Mouse (Mus musculus): ENCODE results near the gene Dhrs1.

Dhrs1 gene

DNA sequence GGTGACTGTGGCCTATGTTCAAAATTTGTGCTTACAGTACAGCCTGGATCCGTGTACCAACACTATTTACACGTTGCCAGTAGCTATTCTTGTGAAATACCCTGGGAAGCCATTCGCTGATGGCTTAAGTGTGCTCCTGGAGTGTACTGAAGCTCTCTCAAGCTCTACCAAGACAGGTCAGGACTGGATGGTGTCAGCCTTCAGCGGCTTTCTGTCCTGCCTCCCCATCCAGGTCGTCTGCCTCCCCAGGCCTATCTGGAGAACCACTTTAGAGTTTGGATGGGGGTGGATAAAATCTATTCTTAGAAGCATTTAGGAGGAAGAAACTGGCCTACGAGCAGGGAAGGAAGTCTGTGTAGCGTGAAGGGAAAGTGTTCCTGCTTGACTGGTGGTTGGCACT is 17.7 kb upstream of the Dhrs1 start:
- DNase-seq (ENCODE audit: extremely low spot score, low spot score) = no peak

DNA sequence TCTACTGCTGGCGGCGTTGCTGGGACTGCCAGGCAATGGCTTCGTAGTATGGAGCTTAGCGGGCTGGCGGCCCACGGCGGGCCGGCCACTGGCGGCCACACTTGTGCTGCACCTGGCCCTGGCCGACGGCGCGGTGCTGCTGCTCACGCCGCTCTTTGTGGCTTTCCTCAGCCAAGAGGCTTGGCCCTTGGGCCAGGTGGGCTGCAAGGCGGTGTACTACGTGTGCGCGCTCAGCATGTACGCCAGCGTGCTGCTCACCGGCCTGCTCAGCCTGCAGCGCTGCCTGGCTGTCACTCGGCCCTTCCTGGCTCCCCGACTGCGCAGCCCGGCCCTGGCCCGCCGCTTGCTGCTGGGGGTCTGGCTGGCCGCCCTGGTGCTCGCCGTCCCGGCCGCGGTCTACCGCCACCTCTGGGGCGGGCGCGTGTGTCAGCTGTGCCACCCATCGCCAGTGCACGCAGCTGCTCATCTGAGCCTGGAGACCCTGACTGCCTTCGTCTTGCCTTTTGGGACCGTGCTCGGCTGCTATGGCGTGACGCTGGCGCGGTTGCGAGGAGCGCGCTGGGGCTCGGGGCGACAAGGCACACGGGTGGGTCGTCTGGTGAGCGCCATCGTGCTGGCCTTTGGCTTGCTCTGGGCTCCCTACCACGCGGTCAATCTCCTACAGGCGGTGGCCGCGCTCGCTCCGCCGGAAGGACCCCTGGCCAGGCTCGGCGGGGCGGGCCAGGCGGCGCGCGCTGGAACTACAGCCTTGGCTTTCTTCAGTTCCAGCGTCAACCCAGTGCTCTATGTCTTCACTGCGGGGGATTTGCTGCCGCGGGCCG is 16.7 kb upstream of the Dhrs1 start:
- peak; percentile 82 for DNase-seq (ENCODE audit: extremely low spot score, low spot score)

DNA sequence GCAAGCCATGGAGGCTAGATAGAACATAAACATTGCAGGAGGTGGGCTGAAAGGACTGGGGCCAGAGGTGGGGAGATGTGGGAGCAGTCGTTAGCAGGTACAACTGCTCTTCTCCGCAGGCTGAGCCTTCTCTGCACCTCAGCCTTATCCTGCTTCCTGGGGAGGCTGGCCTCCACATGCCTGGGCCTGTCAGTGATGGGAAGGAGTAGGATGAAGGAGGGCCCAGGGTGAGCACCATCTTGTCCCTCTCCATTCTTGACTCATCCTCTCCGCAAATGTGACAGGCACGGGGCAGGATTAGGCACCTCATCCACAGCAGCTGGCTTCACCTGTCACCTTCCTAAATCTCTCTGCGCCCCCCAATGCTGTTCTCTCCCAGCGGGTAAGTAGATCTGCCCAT is 15.7 kb upstream of the Dhrs1 start, which contains the start of gene Ltb4r2:
TSS of gene Ltb4r2 (plus strand) at position 266 of the 400 bp plus-strand sequence.
- DNase-seq (ENCODE audit: extremely low spot score, low spot score) = no peak

DNA sequence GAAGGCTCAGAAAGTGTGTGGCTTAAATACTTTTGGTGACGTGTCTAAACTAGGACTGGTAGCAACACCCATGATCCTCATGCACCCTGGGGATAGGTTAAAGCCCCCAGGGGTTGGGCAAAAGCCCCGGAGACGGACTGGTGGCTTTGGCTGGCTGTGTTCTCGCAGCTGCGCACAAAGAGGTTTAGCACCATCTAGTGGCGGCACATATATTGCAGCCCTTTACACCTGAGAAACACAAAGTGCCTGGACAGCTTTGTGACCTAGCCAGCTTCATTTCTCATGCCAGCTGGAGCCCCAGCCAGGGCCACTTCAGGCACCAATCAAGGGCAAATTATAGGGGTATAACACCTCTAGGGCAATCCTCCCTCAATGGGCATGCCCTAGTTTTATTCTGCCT is 14.7 kb upstream of the Dhrs1 start:
- DNase-seq (ENCODE audit: extremely low spot score, low spot score) = peak; percentile 90

DNA sequence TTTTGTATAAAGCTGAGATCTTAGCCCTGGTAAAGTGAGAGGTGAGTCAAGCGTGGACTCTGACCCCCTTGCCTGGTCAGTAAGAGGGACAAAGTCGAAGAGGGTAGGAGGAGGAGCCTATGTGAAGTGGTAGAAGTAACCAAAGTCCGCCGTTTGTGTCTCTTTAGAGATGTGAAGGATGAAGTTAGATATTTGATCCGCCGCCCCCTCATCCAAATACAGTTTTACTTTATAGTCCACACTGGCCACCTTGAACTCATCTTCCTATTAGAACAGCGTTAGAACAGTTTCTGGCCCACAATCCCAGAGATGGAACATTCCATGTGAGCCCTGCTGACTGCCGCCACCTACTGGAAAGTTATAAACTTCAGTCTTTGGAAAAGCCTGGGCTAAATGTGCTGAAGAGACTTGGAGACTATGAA is 12.9 kb upstream of the Dhrs1 start, which contains the start of gene Cideb:
TSS of gene Cideb (minus strand) at position 96 of the 422 bp plus-strand sequence.
- DNase-seq (ENCODE audit: extremely low spot score, low spot score) = peak; percentile 27

DNA sequence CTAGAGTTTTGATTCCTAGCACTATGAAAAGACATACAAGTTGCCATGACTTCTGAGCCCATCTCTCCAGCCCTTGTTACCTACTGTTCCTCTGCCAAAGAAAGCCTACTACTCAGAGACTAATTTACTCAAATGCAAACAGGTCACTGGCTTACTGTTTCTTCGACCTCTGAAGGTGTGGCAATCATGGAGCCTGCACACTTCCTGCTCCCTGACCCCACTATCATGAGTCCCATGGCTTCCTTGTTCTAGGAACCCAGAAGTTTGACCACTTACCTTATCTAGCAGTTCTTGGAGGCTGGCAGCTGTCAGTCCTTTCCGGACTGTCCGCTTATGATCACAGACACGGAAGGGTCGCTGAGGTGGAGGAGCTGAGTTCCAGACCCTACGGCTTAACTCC is 12.1 kb upstream of the Dhrs1 start:
- no peak for DNase-seq (ENCODE audit: extremely low spot score, low spot score)

DNA sequence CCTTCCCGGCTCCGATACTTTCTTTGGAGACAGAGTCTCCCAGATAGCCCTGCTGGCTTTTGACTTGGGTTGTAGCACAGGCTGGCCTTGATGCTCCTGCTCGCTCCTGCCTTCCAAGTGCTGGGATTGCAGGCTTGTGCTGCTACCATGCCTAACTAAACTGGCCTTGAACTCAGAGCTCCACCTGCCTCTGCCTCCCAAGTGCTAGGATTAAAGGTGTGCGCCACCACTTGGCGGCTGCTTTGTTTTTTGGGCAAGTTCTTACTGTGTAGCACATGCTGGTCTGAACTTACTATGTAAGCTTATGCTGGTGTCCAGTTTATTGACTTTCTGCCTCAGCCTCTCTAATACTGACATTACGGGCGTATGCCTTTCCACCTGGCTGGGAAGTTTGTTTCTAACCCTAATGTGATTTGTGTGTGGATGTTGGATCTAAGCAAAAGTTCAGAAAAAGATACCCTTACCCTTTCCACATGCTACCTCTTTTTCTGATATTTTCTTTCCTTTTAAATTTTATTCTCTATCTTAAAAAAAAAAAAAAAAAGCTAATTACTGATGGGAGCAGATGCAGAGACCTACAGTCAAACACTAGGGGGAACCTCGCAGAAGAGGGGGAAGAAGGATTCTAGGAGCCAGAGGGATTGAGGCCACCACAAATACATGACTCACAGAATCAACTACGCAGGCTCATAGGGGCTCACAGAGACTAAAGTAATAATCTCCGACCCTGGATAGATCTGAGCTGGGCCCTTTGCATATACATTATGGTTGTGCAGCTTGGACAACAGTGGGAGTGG is 1.8 kb upstream of the Dhrs1 start:
- DNase-seq (ENCODE audit: extremely low spot score, low spot score) = no peak

DNA sequence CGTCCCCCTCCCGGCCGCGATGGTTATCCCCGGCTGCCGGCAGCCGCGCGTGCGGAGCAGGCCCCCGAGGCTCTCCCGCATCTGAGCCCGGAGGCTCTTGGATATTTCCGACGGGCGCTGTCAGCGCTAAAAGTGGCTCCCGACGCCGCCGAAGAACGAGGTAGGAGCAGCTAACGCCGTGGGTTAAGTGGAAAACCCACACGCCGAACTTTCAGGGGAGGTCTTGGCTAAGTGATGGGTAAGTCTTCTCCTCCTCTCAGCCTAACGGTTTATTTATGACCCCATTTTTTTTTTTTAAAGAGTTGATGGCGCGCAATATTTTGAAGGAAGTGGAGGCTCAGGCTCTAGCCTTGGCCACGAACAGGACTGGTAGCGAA is 359 bp upstream of the Dhrs1 start:
- no peak for DNase-seq (ENCODE audit: extremely low spot score, low spot score)

DNA sequence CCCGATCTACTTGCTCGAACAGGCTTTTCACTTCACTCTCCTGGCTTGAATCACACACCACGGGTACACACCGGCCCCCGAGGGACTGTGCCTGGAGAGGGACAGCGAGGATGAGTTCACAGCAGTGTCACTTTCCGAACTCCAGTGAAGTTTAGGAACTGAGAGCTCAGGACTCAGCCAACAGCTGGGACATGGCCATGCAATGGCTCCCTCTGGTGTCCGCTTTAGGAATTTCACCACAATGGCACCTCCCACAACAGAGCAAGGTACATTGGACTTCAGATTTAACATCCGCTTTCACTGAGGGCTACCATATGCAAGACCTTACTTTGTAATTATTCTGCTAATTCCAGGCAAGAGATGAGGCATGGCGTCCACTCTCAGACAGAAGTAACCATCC is 1.8 kb downstream of the Dhrs1 start:
- DNase-seq (ENCODE audit: extremely low spot score, low spot score) = peak; percentile 92

DNA sequence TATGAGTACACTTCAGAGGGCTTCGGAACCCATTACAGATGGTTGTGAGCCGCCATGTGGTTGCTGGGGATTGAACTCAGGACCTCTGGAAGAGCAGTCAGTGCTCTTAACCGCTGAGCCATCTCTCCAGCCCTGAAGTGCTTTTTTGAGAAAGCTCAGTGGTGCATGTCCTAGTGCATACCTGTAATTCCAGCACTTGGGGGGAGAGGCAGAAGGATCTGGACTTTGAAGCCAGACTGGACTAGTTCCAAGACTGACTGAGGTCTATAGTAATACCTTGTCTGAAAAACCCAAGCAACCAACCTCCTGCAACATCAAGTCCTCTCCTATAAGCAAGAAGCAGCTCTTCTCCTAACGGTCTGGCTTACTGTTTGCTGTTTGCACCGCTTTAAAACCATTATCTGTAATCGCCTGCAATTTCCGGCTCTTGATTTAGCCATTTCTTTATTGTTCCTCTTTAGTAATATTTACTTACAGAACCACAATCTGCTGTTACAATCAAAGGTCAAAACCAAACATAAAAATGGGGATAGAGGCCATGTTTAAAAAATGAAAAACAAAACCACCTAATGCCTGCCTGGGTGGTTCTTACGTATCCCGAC is 8.3 kb downstream of the Dhrs1 start:
- DNase-seq (ENCODE audit: extremely low spot score, low spot score) = no peak

DNA sequence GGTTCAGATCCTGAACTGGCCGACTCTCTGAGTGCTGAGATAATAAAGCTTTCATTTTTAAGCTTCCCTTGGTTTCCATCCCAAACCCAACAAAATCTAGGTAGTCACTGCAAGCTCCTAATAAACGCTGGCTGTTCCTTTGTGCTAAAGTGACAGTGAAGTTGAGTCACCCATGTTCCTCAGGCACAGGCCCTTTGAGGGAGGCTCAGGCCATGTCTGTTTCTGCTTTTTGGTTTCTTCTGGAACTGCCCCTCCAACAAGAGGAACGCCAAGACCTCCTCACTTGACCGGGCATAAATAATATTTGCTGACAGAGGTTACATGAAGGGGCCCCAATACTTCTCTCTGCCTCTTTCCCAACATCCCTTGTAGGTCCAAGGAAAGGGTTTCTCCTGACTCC is 9.7 kb downstream of the Dhrs1 start:
- no peak for DNase-seq (ENCODE audit: extremely low spot score, low spot score)

DNA sequence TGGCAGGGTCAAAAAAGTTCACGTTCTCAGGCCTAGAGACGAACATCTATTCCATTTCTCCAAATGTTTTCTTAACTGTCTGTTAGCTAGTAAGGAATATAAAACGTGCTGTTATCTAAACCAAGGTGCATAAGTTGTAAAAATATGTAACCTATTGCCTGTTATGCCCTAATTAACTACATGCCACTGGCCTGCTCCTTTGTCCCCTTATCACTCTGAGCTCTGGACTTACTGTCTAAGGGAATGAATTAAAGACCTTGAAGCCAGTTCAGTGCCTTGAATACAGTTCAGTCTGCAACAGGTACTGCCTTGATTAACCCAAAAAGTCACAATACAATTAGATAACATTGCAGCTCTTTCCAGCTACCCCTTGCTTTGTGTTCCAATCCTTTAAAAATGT is 10.2 kb downstream of the Dhrs1 start:
- no peak for DNase-seq (ENCODE audit: extremely low spot score, low spot score)

DNA sequence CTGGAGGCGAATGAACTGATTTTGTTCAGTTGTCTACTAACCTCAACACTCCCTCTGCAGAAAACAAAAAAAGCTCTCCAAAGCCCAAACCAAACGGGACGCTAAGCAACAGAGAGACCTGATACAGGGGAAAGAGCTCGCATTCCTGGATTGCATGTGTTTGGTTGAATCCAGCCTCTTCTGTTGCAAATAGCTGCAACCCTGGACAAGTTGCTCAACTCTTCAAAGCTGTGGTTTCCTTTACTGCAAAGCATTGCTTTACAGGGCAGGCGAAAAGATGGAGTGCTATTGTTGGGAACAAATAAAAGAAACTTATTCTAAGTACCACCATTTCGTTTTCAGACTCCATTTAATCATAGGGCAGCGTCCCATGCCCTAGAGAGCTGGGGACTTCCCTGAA is 10.6 kb downstream of the Dhrs1 start:
- no peak for DNase-seq (ENCODE audit: extremely low spot score, low spot score)

DNA sequence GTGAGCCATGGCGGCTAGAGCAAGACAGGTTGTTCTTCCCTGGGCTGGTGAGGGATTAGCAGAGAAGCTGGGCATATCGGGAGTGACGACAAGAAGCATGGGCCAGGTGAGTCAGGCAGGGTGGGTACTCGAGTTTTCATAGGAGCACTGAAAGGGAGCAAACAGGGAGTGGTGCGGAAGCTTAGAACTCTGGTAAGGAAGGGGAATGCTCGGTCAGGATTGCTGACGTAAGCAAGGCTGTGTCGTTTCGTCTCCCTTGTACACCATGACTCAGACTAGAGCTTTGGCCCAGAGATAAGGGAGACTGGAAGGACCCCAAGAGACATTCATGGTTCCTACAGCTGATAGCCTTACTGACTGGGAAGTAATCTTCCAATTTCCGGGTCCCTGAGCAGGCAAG is 11.6 kb downstream of the Dhrs1 start:
- DNase-seq (ENCODE audit: extremely low spot score, low spot score) = no peak

DNA sequence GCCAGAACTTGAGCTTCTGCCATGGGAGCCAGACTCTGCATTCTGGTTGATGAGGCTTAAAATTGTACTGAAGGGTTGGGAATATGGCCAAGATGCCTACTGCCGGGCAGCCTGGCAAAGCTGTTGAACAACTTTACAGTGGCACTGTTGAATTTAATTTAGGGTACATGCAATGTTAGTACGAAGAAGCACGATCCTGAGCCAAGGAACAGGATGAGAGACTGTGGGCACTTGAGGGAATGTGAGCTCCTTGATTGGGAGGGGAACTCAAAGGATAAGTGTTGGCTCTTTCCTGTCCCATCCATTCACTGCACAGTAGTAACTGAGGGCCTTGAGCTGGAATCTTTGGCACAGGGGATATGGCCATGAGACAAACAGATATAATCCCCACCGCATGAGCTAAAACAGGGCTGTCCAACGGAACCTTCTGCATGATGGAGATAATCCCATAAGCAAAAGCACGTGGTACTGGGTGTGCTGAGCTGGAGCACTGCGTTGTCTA is 14.9 kb downstream of the Dhrs1 start:
- DNase-seq (ENCODE audit: extremely low spot score, low spot score) = no peak

DNA sequence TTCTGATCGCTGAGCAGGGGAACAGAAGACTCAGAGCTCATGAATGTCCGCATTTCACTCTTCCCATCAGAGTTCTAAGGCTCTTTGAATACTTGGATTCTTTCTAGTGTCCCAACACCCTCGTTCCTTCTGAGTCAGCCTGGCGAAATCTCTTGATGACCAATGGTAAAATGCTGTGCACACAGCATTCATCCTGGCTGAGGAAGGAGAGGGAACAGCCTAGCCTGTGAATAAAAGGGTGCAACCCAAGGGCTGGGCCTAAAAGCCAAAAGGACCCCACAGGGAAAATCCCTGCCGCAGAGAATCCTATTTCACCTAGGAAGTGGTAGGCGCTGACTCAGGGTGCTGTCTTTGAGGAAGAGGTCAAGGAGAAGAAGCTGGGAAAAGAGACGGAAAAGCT is 15.4 kb downstream of the Dhrs1 start:
- DNase-seq (ENCODE audit: extremely low spot score, low spot score) = no peak

DNA sequence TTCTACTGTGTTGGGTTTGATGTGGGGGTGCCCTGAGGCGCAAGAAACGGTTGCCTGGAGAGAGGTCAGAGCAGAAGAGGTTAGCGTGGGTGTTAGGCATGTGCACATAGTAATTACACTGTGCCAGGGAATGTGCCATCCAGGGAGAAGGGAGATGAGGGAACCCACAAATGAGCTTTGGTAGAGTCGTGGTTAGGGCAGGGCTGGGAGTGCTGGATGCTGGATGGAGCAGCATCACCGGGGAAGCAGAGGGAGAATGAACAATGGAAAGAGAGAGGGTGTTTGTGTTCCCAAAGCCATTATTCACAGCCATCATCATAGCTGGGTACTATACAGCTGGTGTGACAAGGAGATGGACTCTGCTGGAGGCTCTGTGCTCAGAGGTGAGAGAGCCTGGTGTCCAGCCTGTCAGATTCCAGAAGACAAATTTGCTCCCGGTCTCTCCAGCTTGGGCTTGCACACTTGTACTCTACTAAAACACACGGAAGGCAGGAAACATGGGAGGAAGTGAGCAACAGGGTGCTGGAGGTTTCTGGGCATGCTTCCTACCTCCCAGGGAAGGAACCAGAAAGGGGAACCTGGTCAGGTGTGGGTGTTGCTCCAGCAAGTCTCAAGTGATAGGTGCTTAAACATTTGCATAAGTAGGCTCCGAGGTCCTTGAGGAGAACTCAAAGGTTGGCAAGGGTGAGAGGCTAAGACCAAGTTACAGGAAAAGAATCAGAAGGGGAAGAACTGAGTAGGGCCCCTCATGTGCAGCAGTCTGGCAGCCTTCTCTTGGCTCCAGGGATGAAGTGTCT is 17.4 kb downstream of the Dhrs1 start:
- DNase-seq (ENCODE audit: extremely low spot score, low spot score) = no peak

DNA sequence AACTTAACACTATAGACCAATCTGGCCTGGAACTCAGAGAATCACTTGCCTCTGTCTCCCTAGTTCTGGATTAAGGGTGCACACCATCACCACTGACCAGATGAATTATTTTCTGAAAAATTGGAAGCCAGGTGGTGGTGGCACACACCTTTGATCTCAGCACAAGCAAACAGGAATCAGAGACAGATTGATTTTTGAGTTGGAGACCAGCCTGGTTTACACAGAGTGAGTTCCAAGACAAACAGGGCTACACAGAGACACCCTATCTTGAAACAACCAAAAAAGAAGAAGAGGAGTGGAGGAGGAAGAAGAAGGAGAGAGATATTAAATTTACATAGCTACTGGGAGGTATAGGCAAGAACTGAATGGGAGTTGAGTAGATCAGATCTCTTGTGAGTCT is 19.2 kb downstream of the Dhrs1 start:
- no peak for DNase-seq (ENCODE audit: extremely low spot score, low spot score)

DNA sequence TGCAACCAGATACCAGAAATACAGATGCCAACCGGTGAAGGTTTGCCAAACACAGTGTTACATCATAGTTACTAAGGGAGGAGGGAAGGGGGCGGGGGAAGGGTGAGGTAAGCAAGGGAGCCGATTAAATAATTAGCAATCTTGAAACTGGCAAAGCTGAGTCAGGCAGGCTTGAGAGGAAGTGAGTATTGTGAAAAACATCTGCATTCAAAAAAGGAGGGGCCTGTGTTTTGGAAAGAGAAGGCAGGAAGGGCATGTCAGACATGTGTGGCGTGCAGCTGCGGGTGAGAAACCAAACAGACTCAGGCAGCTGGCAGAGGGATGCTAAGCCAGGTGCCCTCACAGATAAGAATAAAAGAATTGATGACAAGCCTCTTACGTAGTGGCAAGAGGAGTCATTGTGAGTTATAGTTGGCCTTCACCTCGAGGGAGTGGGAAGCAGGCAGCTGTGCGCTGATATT is 21.0 kb downstream of the Dhrs1 start:
- DNase-seq (ENCODE audit: extremely low spot score, low spot score) = no peak

DNA sequence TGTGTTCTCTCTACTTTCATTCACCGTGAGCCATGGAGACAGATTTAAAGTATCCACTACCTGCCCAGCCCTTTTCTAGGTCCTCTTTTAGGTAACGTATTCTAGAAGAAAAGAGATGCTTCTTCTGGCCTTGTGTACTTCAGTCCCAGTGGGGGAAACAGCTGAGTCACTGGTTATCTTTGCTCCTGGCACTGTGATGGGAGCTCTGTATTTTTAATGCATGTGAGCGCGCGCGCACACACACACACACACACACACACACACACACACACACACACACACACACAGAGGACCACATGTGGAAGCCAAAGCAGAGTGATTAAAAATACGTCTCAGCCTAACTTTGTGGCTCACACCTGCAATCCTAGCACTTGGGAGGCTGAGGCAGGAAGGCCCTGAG is 22.1 kb downstream of the Dhrs1 start:
- DNase-seq (ENCODE audit: extremely low spot score, low spot score) = no peak

DNA sequence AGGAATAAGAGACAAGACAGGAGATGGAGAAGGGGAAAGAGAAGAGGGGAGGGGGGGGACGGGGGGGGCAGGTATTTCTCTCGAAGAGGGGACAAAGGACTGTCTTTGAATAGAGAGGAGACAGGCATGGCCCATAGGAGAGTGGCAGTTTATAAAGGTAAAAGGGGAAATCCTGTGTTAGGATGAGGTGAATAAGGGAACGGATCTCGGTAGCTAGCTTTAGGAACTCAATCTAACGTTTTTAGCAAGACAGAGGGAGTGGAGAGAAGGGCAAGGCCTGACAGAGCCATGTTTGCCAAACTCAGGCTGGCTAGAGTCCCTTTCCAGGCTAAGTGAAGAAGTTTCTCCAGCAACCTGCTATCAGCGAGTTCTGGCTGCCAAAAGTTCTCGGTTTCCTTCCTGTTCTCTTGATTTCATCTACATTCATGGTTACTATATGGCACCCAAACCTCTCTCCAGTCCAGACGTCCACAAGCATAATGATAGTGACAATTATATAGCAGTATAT is 23.0 kb downstream of the Dhrs1 start:
- DNase-seq (ENCODE audit: extremely low spot score, low spot score) = no peak

Measured in neural tube, embryonic 10.5 days (tissue).